Mouse (Mus musculus) kidney, adult 11 months (tissue): ENCODE data around the gene Ankfn1.

Source experiments
- DNase-seq: peaks from one replicate; pipeline ENCODE4 v3.0.0; 2022

Gene Ankfn1

GRCm38 (mm10) chr11:89455647-89456231, 321.7 kb downstream of the Ankfn1 start:
- no peak for DNase-seq

GRCm38 (mm10) chr11:89454702-89455101, 322.8 kb downstream of the Ankfn1 start:
- no peak for DNase-seq

GRCm38 (mm10) chr11:89452862-89453261, 324.6 kb downstream of the Ankfn1 start:
- DNase-seq: no peak

GRCm38 (mm10) chr11:89450406-89450805, 327.0 kb downstream of the Ankfn1 start:
- DNase-seq: no peak

- DNase-seq: no peak
Measured at GRCm38 (mm10) chr11:89448986-89449385, 328.5 kb downstream of the Ankfn1 start.

GRCm38 (mm10) chr11:89447477-89447876, 330.0 kb downstream of the Ankfn1 start:
- no peak for DNase-seq

- no peak for DNase-seq
Measured at GRCm38 (mm10) chr11:89440566-89440965, 336.9 kb downstream of the Ankfn1 start.

- no peak for DNase-seq
Measured at GRCm38 (mm10) chr11:89424358-89424757, 353.1 kb downstream of the Ankfn1 start.

- DNase-seq: no peak
Measured at GRCm38 (mm10) chr11:89422637-89423036, 354.8 kb downstream of the Ankfn1 start.

- no peak for DNase-seq
Measured at GRCm38 (mm10) chr11:89420767-89421438, 356.6 kb downstream of the Ankfn1 start.

GRCm38 (mm10) chr11:89419863-89420262, 357.6 kb downstream of the Ankfn1 start:
- DNase-seq: no peak

GRCm38 (mm10) chr11:89418644-89419043, 358.8 kb downstream of the Ankfn1 start:
- DNase-seq: no peak

GRCm38 (mm10) chr11:89416769-89417168, 360.7 kb downstream of the Ankfn1 start:
- no peak for DNase-seq

- DNase-seq: no peak
Measured at GRCm38 (mm10) chr11:89408774-89409173, 368.7 kb downstream of the Ankfn1 start.

GRCm38 (mm10) chr11:89404489-89404888, 373.0 kb downstream of the Ankfn1 start:
- no peak for DNase-seq

- DNase-seq: no peak
Measured at GRCm38 (mm10) chr11:89403436-89403835, 374.0 kb downstream of the Ankfn1 start.

GRCm38 (mm10) chr11:89388851-89389250, 388.6 kb downstream of the Ankfn1 start:
- no peak for DNase-seq

GRCm38 (mm10) chr11:89382634-89383009, 394.8 kb downstream of the Ankfn1 start:
- DNase-seq: no peak

- no peak for DNase-seq
Measured at GRCm38 (mm10) chr11:89381782-89382633, 395.4 kb downstream of the Ankfn1 start.

GRCm38 (mm10) chr11:89370941-89371340, 406.5 kb downstream of the Ankfn1 start:
- no peak for DNase-seq

GRCm38 (mm10) chr11:89370373-89370772, 407.1 kb downstream of the Ankfn1 start:
- no peak for DNase-seq

- DNase-seq: no peak
Measured at GRCm38 (mm10) chr11:89363981-89364380, 413.5 kb downstream of the Ankfn1 start.

GRCm38 (mm10) chr11:89360895-89361294, 416.6 kb downstream of the Ankfn1 start:
- no peak for DNase-seq

GRCm38 (mm10) chr11:89358546-89358945, 418.9 kb downstream of the Ankfn1 start:
- DNase-seq: no peak
